Mouse (Mus musculus) kidney, postnatal 14 days (tissue): ENCODE measurements around the gene Tmem238.
A peak's percentile ranks its signal among the peaks of the same experiment; 100 is the strongest.

Experiments used
- DNase-seq: peaks from one replicate; pipeline ENCODE4 v3.0.0; 2022; ENCODE audit warnings: mixed read lengths

The Tmem238 gene

DNA sequence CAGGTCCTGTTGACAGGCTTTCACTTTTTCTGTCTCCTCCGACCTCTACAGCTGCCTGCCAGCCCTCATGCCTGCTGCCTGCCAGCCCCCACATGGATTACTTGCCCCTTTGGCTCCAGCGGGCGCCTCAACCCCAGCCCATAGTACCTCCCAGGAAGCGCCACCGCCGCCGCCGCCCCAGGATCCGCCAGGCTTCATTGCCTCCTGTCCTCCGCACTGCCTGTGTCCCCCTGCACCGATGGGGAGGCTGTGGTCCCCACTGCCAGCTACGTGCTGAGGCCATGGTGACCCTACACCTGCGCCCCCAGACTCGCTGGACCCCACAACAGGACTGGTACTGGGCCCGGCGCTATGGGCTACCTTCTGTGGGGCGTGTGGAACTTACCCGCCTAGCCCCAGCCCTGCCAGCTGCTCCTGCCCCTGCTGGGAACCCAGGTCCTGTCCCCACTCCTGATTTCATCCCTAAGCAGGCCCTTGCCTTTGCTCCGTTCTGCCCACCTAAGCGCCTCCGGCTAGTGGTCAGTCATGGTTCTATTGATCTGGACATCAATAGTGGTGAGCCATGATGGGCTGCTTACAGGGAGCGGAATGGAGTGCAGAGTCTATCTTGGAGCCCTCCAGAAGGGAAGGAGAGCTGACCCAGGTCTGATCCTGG, 43.0 kb downstream of the Tmem238 start:
- no peak for DNase-seq

DNA sequence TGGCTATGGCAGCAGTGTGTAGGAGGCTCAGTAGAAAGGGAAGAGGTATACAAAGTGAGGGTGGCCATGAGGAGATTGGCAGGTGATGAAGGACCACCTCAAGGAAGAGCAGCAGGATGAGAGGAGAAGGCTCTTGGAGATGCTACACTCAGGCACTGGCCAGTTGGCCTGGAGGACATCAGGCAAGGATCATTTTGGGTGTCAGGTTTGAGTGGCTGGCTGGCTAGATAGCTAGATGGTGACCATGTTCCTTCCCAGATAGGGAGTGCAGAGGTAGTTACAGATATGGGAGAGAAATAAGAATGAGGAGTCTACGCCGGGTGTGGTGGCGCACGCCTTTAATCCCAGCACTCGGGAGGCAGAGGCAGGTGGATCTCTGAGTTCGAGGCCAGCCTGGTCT, 44.6 kb downstream of the Tmem238 start:
- DNase-seq: no peak

DNA sequence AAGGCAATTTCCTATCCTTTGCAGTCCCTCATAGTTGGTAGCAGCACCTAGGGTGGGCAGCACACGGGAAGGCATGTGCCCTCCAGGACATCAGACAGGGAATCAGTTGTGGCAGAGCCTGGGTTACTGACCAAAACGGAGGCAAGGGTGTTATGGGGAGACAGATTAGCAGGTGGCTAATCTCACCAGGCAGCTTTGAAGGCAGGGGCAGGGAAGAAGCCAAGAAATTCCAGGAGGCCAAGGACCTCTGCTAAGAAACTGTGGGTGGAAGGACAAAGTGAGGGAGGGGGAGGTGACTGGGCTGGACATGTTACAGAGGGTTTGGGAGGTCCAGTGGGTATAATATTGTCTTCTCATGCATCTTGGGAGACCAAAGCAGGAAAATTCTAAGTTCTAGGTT, 46.1 kb downstream of the Tmem238 start:
- peak; percentile 10 for DNase-seq

DNA sequence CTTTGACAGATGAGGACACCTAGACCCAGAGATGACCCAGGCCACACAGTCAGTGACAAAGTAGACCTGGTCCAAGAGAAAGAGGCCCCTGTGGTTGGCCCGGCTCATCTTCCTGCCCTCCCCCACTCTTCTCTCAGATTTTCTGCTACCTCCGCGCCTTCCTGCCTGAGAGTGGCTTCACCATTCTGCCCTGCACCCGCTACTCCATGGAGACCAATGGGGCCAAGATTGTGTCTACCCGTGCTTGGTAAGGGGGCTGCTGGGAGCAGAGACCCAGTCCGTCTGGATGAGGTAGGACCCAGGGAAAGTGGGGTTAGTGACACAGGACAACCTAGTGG, 47.0 kb downstream of the Tmem238 start:
- DNase-seq: no peak

DNA sequence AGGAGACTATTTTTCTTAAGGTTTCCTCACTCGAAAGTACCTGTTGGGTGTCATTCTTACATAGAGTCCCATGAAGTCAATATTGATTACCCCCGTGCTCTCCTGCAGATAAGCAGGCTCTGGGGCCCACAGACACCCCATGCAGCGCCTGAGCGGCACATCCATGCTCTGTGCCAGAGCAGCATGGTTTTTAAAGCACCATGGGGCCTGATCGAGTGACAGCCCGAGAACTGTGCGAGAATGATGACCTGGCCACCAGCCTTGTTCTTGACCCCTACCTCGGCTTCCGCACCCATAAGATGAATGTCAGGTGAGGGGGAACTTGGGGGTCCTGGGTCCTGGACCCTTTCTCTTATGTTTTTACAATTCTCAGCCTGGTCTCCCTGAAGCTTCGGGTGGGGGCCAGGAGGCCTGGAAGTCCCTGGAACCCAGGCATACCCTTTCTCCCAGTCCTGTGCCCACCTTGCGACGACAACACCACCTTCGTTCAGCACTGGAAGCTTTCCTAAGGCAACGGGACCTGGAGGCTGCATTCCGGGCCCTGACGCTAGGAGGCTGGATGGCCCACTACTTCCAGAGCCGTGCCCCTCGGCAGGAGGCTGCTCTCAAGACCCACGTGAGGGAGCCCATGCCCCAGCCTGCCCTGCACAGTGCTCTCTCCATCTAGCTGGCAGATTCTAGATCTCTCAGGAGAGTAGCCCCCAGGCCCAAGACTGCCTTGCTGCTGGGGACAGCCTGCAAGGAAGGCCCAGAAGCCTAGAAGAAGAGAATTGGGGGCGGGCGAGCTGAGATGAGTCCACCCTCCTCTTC, 47.6 kb downstream of the Tmem238 start:
- peak; percentile 7 for DNase-seq

DNA sequence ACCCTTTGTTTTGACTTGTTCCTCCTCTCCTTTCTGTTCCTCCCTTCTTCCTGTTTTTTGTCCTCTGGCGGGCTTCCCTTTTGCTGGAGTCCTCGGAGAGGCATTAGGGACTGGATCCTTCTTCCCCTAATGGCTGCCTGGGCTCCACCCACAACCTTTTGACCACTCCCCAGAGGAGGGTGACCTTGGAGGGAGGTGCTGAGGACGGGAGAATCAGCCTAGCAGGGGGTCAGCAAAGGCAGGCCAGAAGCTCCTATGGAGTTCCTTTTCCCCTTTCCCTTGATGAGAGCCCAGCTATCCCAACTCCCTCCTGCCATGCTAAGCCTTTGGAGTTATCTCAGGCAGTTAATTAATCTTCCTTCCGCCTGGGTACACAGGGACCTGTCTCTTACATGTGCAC, 48.3 kb downstream of the Tmem238 start:
- peak; percentile 84 for DNase-seq

DNA sequence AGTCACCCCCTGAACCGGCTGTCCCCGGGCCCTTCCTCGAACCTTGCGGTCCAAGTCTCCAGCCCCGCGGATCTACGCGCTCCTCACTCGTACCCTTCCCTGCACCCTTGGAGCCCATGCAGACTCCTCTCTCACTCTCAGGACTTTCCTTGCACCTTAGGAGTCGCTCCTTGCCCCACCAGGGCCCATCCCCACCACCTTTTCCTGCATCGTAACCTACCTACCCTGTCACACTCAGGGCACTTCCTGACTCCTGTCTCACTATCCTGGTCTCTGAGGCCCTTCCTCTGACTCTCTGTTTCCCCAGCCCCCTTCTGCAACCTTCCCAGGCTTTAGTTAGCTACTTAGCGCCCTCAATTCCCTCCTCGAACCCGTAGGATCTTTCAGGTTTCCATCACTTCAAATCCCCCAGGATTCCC, 49.1 kb downstream of the Tmem238 start:
- DNase-seq: no peak

DNA sequence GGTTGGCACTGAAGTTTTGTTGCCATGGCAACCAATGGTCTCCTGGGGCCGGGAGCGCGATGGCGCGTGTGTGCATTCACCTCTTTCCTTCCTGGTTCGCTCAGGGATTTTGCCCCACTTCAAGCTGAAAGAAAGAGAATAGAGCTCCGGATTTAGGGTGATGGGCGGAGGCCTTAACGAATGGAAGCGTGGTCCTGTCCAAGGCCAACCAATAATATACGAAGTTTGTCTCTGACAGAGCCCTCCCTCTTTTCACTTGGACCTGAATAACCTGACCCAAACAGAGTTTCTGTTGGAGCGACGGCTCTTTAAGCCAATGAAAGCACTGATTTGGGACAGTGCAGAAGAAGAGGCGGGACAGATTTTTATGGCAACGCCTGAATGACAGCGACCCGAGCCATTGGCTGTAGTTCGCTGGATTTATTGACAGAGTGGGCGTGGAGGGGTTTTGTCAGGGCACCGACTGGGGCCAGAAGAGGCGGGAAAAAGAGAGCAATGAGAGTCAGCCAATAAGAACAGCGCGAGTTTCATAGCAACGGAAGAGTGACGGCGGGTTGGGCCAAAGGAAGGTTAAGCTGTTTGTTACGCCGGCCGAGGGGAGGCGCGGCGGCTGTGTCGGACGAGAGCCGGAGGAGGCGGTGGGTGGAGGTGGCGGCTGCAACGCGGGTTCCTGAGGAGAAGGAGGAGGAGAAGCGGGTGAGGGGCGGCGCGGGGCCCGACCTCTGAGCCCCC, 49.7 kb downstream of the Tmem238 start, which contains the start of gene Kmt5c:
Gene Kmt5c, plus strand, starts transcription at position 572 of the 732 bp plus-strand sequence.
- peak; percentile 99 for DNase-seq

DNA sequence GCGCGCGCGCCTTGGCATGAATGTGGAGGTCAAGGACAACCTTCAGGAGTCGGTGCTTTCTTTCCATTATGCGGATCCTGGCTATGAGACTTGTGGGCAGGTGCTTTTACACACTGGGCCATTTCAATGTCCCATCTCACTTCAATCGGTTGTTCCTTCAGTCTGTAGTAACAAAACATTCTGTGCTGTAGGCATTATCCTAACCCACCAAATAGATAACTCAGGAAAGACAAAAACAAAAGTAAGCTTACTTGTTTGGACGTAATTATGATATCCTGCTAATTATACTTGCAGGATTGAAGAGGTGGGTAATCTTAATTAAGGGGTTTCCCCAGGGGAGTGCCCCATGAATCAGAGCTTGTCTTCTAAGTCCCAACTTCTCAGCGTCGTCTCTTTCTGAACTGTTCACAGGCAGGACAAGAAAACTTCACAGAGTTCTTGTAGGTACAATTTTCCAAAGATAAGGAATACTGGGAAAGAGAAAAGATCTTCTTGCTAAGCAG, 50.4 kb downstream of the Tmem238 start:
- no peak for DNase-seq
